Mouse (Mus musculus): ENCODE results near the gene Sowahc.

Sowahc gene

GRCm38 (mm10) chr10:59221473-59222270 lies at the start of gene Sowahc, which contains the start of gene Sept10:
Gene Sowahc, plus strand, starts transcription at chr10:59221953.
Gene Sept10, minus strand, starts transcription at chr10:59221847.
- peak; percentile 99 for DNase-seq

- no peak for DNase-seq
Observed at GRCm38 (mm10) chr10:59172539-59172938, 49.2 kb upstream of the Sowahc start.

- DNase-seq = peak; percentile 18
Observed at GRCm38 (mm10) chr10:59179620-59180019, 42.1 kb upstream of the Sowahc start.

GRCm38 (mm10) chr10:59182306-59182705 lies 39.4 kb upstream of the Sowahc start:
- DNase-seq = peak; percentile 41

- no peak for DNase-seq
Observed at GRCm38 (mm10) chr10:59194891-59195290, 26.9 kb upstream of the Sowahc start.

GRCm38 (mm10) chr10:59196763-59197162 lies 25.0 kb upstream of the Sowahc start:
- DNase-seq = no peak

- no peak for DNase-seq
Observed at GRCm38 (mm10) chr10:59200011-59200410, 21.7 kb upstream of the Sowahc start.

- DNase-seq = peak; percentile 36
Observed at GRCm38 (mm10) chr10:59220824-59221472, 805 bp upstream of the Sowahc start.

- peak; percentile 32 for DNase-seq
Observed at GRCm38 (mm10) chr10:59222271-59223101, 733 bp downstream of the Sowahc start.

- DNase-seq = no peak
Observed at GRCm38 (mm10) chr10:59223301-59223700, 1.5 kb downstream of the Sowahc start.

GRCm38 (mm10) chr10:59223890-59224289 lies 2.1 kb downstream of the Sowahc start:
- DNase-seq = no peak

GRCm38 (mm10) chr10:59225137-59225536 lies 3.4 kb downstream of the Sowahc start:
- DNase-seq = no peak

GRCm38 (mm10) chr10:59229205-59229820 lies 7.6 kb downstream of the Sowahc start:
- DNase-seq = no peak

GRCm38 (mm10) chr10:59235227-59235626 lies 13.5 kb downstream of the Sowahc start:
- no peak for DNase-seq

- DNase-seq = no peak
Observed at GRCm38 (mm10) chr10:59235847-59236246, 14.1 kb downstream of the Sowahc start.

- DNase-seq = no peak
Observed at GRCm38 (mm10) chr10:59236486-59236885, 14.7 kb downstream of the Sowahc start.

- DNase-seq = no peak
Observed at GRCm38 (mm10) chr10:59237757-59238156, 16.0 kb downstream of the Sowahc start.

GRCm38 (mm10) chr10:59241141-59241541 lies 19.4 kb downstream of the Sowahc start:
- peak; percentile 68 for DNase-seq

GRCm38 (mm10) chr10:59249531-59249930 lies 27.8 kb downstream of the Sowahc start:
- DNase-seq = no peak

- no peak for DNase-seq
Observed at GRCm38 (mm10) chr10:59250679-59251078, 28.9 kb downstream of the Sowahc start.

GRCm38 (mm10) chr10:59251980-59252379 lies 30.2 kb downstream of the Sowahc start:
- DNase-seq = no peak

GRCm38 (mm10) chr10:59252396-59252795 lies 30.6 kb downstream of the Sowahc start:
- DNase-seq = no peak

Measured in kidney, postnatal 14 days (tissue).